Mouse (Mus musculus): Measurements from ENCODE around the gene Stard9.

Stard9 gene

GRCm38 (mm10) chr2:120723621-120724020 is 94.7 kb downstream of the Stard9 start:
- DNase-seq (ENCODE audit: extremely low spot score, low read depth, low spot score) = no peak

DNA sequence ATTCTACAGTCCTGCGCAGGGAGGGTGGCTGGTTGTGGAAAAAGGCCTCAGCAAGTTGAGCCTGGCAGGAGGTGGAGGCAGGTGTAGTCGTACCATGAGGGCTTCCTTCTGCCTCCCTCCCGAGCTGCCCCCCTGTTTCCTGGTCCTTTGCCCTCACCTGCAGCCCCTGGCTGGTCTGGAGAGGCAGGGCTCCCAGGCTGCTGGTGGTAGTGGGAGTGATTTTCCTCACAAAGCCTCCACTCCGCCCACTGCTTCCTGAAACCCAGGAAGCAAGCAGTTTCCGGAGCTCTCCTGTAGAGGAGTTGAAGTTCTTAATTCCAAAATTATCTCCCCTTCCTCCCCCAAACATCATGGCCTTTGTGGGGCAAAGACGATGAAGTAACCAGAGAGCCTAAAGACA is 95.3 kb downstream of the Stard9 start:
- DNase-seq (ENCODE audit: extremely low spot score, low read depth, low spot score) = no peak

- DNase-seq (ENCODE audit: extremely low spot score, low read depth, low spot score) = no peak
Measured at GRCm38 (mm10) chr2:120729775-120730585, 101.1 kb downstream of the Stard9 start.

DNA sequence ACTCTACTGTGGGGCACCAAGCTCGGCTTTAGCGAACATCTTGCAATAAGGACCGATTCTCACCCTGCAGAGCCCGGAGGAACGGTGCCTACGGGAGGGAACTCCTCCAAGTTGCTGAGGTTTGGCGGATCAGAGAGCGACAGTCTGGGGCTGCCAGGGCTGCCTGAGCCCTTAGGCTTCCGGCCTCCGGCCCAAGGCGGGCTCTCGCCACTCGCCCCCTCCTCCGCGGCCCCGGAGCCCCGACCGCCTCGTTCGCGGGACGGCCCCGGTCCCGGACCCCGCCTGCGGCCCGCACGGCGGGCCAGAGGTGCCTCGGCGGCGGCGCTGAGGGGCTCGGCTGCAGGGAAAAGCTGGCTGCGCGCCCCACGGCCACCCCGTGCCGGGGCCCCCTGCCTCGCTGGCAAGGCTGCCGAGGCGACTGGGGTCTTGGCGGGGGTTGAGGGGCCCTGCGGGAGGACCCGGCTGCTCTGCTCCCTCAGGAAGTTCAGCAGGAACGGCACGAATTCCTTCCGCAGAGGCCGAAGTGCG is 101.8 kb downstream of the Stard9 start:
- no peak for DNase-seq (ENCODE audit: extremely low spot score, low read depth, low spot score)

DNA sequence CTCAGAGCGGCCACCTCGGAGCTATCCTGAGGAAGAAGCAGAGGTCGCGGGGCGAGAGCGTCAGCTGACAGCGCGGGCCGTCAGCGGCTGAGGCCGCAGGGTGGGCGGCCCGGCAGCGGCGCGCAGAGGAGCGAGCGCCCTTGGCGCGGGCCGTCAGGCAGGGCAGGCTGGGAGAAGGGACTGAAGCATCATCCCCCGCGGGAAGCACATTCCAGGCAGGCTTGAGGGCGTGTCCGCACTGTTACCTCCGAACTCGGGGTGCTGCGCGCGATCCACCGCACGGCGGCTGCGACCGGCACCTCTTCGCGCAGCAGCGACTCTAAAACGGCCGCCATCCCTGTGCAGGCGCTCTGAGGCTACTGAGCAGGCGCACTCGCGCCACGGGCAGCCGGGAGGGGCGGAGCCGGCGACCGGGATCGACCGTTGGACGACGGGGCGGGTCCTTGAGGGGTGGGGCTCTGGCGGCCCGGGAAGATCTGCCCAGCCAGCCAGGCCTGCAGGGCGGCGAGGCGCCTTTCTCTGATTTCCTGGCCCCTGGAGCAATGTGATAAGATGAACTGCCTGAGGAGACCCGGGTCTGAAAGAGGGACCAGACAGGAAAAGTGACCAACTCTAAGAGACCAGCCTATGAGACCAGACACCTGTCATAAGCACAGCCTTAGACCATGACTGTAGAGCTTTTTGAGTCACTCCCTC is 102.4 kb downstream of the Stard9 start:
- peak; percentile 63 for DNase-seq (ENCODE audit: extremely low spot score, low read depth, low spot score)

DNA sequence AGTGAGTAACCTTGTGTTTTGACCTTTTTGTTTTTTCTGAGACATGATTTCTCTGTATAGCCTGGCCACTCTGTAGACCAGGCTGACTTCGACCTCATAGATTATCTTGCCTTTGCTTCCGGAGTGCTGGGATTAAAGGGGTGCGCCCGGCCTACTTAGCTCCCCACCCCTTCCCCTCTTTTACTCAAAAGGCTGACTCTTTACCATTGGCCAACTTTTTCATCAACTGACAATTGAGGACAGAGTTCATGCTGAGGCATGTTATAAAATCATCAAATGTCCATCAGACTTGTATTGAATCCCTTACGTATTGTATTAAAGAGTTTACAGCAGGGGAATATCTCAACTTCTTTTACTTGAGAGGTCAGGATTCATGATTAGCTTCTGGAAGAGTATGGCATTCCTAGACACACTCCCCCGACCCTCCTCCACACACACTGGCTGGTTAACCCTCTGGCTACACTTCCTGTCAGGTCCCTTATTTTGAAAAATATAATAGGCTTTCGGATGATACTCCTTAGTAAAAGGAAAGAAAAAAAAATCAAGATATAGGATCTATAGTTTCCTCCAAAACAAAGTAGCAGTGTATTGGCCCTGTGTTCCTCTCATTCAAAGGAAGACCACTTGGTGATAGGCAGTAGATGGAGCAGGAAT is 103.1 kb downstream of the Stard9 start:
- DNase-seq (ENCODE audit: extremely low spot score, low read depth, low spot score) = no peak

- no peak for DNase-seq (ENCODE audit: extremely low spot score, low read depth, low spot score)
Measured at GRCm38 (mm10) chr2:120745496-120745895, 116.6 kb downstream of the Stard9 start.

DNA sequence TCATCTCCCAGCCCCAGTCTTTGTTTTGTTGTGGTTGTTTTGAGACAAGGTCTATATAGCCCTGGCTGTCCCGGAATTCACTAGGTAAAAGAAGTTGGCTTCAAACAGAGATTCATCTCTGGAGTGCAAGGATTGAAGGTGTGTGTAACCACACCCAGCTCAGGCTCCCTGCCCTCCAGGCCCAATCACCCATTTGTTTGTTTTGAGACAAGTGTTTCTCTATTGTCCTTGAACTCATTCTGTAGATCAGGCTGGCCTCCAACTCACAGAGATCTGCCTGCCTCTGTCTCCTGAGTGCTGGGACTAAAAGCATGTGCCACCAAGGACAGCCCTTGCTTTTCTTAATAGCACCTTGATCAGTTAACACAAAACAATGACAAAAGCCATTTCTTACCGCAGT is 119.1 kb downstream of the Stard9 start:
- DNase-seq (ENCODE audit: extremely low spot score, low read depth, low spot score) = no peak

DNA sequence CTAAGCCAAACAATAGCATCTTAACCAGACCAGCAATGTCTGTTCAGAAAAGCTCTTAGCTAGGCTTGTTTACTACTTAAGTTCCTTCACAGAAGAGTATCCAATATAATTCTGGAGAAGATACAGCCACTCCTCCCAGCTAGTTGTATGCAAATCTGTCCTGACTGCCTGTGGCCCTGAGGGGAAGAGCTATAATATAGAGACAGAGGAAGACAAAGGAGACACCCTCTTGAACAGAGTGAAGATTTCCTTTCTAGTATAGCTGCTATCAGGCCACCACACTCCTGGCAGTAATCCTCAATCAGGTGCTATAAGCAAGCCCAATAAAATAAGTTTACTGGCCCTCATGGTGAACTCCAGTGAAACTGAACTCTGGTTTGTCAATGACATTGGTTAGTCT is 133.0 kb downstream of the Stard9 start:
- no peak for DNase-seq (ENCODE audit: extremely low spot score, low read depth, low spot score)

- no peak for DNase-seq (ENCODE audit: extremely low spot score, low read depth, low spot score)
Measured at GRCm38 (mm10) chr2:120770265-120770935, 141.5 kb downstream of the Stard9 start.

Measured in hindlimb bud, embryonic 11.5 days (tissue).